Mouse (Mus musculus) embryonic stem cell, embryonic (primary cell): ENCODE results near the gene Wnt8b.
"Not testable (repeated sequence)": the region's sequence is repeated elsewhere in the genome, so short reads cannot be mapped to it uniquely, and the experiment has no call there.

Experiments used
- CTCF ChIA-PET, 4 experiments: fragments of 300-600 bp in 2 of 4; fragments of 350-600 bp in 2 of 4; sonication (Branson Sonifier 250); formaldehyde crosslinking; loops; one replicate each; lab custom pipeline; 2022; ENCODE audit warnings: inconsistent platforms in 2 of 4; lab: Charles Lee
- POLR2A ChIA-PET, 4 experiments: fragments of 300-600 bp in 2 of 4; fragments of 350-600 bp in 2 of 4; sonication (Branson Sonifier 250); formaldehyde crosslinking; loops; one replicate each; lab custom pipeline; 2022; ENCODE audit warnings: antibody characterized with exemption in 4 of 4, inconsistent platforms in 1 of 4; lab: Charles Lee

Wnt8b gene

DNA sequence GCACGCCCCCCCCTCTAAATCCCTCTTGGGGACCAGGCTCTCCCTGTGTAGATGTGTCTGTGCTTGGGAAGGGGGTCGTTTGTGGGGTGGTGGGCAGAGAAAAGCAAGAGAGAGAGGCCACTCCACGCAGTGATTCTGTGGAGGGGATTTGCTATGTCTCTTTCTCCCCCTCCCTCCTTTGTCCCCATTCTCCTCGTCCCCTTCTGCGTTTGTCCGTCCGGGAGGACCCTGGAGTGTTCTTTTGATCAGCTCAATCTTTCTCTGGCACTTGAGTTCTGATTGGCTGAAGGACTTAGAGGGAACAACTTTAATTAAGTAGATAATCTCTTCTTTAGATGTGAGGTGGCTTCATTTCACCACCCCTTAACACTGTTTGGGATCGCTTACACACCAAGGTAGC lies at the start of gene Wnt8b:
Gene Wnt8b (plus strand): TSS at position 345 of the 400 bp plus-strand sequence.
- POLR2A ChIA-PET: no interaction called here
- CTCF ChIA-PET: interaction anchor here in 2 of 4 experiments (0.5 to 1.7 kb wide), 3 partner anchors 60 to 202 kb away, joined by 3 to 4 read pairs (median 3); no protein-coding TSS in a partner anchor

DNA sequence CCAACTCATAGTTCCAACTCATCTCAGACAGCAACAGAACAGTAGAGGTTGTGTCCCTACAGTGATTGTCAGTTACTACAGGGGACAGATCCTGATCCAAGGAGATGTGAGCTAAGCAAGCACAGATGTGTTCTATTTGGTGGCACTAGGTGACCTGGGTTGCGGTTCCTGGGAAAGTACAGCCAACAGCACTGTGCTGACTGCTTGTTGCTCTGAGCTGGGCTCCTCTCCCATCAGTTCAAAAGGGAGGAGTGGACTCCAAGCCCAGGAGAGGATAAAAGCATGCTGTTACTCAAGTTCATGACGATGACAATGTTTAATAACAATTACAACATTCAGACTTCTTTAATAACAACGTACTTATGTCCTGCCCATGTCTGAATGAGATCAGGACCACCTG lies 47.5 kb upstream of the Wnt8b start:
- CTCF ChIA-PET: interaction anchor here in 1 of 4 experiments (0.5 kb wide), 1 partner anchor 80 kb away, joined by 11 read pairs; no protein-coding TSS in a partner anchor
- POLR2A ChIA-PET: interaction anchor here in 1 of 4 experiments (0.5 kb wide), 1 partner anchor 74 kb away, joined by 3 read pairs; no protein-coding TSS in a partner anchor

DNA sequence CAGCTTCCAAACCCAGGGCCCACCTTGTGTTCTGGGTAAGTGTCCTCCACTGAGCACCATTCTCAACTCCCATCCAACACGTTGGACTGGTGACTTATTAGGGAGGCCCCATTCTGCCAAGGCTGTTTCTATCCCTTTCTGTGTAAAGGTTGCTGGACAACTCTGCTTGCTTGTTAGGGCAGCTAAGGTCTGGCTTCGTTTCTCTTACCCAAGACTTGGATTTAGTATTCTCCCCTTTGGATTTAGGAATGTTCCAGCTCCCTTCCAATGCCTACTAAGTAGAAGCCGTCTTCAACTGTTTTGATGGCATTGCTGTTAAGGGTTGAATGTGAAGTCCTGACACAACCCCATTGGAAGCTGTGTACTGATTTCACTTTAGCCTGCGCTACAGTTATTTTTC lies 45.3 kb upstream of the Wnt8b start:
- CTCF ChIA-PET: no interaction called here
- POLR2A ChIA-PET: no interaction called here

DNA sequence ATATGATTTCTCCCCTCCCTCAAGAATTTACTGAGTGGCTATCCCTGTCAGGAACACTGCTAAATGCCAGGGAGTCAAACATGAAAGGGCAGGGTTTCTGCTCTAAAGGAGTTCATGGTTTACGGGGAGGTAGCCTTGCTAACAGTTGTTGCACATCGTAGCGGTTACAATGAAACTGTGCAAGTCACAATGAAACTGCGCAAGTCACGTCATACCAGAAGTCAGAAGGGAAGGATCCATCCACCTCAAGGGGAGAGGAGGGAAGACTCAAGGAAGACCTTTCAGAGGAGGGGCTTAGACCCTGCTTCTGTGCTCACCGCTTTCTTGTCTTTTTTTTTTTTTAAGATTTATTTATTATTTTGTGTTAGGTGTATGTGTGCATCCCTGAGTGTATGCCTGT lies 38.4 kb upstream of the Wnt8b start:
- ChIA-PET POLR2A (no interaction called here), CTCF (no interaction called here)

DNA sequence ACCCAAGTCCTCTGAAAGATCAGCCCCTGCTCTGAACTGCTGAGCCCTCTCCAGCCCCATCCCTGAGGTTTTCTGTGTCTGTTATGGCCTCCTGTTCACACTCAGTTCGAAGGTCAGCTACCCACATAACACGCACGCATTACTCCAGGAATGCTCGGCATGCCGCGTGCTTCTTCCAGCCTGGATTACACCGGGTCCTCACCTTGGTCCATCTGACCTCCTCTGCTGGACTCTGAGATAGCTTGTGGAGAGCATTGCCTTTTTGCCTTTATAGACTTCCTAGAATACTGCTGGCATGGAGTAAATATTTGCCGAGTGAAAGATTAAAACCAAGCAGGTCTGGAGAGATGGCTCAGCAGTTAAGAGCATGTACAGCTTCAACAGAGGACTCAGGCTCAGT lies 37.9 kb upstream of the Wnt8b start:
- ChIA-PET POLR2A (no interaction called here), CTCF (no interaction called here)

DNA sequence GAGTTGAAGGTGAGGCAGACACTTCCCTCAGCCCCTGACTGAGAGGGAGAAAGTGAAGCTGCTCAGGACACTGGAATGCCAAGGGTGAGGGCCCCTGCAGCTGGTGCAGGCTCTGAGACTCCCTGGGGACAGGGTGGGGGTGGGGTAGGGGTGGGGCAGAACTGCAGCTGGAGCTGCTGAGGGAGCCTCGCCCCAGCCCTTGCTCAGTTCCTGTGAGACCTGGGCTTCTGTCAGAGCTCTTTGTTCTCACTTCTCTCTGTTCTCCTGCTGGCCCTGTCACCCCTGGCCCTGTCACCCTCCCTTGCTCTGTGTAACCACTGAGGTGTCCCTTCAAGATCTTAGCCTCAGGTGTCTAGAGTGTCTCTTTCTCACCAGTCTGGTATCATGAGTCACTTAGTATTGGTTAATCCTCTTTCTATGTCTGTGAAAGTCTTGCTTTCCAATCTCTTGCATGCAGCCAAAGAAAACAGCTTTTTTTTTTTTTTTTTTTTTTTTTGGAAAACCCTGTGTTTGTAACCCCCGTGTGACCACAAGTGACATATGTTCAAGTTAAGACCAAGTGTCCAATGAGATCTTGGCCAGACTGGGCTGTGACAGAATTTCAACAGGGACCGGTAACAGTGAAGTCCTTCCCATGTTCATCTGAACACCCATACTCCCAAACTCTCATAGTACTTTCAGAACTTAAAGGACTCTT lies 35.8 kb upstream of the Wnt8b start:
- ChIA-PET POLR2A (no interaction called here), CTCF (interaction anchor here in 2 of 4 experiments (0.6 to 1.5 kb wide), 5 partner anchors 19 to 258 kb away, joined by 3 to 6 read pairs (median 3); no protein-coding TSS in a partner anchor)

DNA sequence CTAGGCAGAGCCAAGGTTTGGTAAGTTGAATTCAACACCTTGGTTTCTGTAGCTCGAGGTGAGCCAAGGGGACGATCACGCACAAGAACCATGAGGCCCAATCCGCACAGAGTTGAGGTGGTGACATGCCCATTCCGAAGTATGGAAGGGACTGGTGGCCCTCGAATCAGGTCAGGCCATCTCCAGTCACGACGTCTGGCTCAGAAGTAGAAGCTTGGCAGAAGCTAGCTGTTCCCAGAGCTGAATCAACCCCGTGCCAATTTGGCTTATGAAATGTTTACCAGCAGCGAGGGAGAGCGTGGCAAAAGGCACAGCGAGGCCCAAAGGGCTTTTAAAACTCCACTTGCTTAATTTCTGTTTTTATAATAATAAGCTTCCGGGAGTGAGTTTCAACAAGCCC lies 34.6 kb upstream of the Wnt8b start:
- POLR2A ChIA-PET: interaction anchor here in 1 of 4 experiments (1.0 kb wide), 1 partner anchor 70 kb away, joined by 3 read pairs; no protein-coding TSS in a partner anchor

DNA sequence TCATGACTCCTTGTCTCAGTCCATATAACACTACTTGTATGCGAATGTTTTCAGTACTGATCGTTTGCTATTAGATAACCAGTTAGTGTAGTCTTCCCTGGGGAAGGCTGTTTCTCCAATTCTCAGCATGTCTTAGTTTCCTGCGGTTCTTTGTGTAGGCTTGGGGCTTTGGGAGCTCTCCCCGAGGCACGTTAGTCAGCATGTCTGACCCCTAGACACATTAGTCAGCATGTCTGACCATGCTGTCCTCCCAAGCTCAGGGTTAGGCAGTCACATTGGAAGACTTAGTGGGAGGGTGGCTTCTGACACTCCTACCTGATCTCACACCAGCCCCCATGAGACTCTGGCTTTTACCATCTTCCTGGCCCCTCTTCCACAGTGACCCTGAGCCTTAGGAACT lies 32.8 kb upstream of the Wnt8b start:
- ChIA-PET POLR2A (interaction anchor here in 1 of 4 experiments (0.9 kb wide), 1 partner anchor 24 kb away, joined by 3 read pairs; no protein-coding TSS in a partner anchor), CTCF (no interaction called here)

More for the DNA sequence above, 34.6 kb upstream of the Wnt8b start:
- CTCF ChIA-PET: no interaction called here

DNA sequence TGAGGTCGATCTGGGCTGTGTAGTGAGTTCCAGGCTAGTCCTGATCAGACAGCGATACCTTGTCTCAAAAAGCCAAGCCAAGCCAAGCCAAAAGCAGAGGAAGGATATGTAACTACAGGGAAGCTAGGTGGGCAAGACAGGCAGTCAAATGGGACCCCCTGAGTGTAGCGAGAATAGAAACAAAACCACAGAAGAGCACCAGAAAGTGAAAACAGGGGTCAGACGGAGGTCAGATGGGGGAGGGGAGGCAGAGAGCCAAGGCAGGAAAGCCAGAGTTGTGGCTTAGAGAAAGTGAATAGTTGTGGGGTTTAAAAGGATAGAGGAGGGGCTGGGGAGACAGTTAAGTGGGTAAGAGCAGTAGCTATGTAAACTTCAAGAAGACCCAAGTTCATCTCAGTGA lies 31.8 kb upstream of the Wnt8b start:
- CTCF ChIA-PET: no interaction called here
- POLR2A ChIA-PET: no interaction called here

DNA sequence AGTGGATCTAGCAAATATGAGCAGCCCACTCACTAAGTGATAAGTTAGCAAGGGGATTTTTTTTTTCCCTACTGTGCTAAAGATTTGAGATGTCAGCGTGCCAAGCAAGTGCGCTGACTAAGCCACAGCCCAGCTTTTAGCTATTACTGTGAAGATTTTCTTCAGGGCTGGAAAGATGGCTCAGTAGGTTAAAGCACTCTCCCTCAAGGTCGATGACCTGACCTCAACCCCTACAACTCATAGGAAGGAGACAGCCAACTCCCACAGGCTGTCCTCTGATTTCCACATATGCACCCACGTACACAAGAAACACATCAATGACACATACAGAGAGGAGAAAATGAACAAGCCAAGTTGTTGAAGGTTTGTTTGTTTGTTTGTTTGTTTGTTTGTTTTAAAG lies 31.1 kb upstream of the Wnt8b start:
- POLR2A ChIA-PET: no interaction called here
- CTCF ChIA-PET: interaction anchor here in 1 of 4 experiments (0.5 kb wide), 1 partner anchor 101 kb away, joined by 3 read pairs; the partner anchor contains the start of gene Hif1an

DNA sequence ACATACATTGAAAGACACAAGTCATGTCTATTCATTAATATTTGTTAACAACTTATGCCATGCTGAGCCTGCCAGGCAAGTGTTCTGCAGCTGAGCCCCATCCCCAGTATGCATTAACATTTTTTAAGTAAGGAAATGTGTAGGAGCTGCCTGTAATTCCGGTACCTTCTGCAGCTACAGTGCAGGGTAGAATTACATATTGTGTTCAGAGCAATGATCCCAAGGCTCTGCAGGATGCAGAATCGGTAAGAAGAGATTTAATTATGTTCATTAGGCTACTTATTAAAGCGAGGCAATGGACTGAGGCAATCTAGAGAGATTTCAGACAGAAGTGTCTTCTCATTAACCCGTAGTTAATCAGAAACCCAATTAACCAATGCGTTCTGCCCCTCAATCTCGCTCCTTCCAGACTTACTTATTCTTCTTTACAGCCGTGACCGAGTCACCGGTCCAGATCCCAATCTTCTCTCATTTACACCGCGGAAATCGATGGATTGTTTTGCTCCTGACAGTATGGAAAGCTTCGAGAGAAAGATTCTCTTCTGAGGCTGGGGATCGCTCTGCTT lies 27.2 kb upstream of the Wnt8b start:
- POLR2A ChIA-PET: interaction anchor here in 1 of 4 experiments (0.6 kb wide), 1 partner anchor 35 kb away, joined by 5 read pairs; no protein-coding TSS in a partner anchor
- CTCF ChIA-PET: not testable (repeated sequence)

DNA sequence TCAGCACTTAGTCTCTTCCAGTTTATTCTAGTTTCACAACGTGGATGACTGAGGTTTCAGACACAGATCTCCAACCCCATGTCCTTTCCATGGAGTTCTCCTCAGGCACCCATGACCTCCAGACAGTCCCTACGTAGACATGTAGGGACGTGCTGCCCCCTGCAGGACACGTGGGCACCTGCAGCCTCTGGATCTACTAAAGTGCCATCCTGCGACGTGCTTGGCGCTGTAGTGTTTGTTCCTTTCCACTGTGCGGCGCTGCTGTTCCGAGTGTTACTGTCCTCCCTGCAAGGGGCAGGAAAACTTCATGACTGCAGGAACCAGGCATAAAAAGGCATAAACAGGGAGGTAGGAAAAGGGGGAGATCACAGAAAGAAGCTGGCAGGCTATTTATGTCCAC lies 19.1 kb upstream of the Wnt8b start:
- ChIA-PET POLR2A (no interaction called here), CTCF (interaction anchor here (0.6 to 1.1 kb wide), 9 partner anchors 13 to 421 kb away, joined by 3 to 4 read pairs (median 3); no protein-coding TSS in a partner anchor)

DNA sequence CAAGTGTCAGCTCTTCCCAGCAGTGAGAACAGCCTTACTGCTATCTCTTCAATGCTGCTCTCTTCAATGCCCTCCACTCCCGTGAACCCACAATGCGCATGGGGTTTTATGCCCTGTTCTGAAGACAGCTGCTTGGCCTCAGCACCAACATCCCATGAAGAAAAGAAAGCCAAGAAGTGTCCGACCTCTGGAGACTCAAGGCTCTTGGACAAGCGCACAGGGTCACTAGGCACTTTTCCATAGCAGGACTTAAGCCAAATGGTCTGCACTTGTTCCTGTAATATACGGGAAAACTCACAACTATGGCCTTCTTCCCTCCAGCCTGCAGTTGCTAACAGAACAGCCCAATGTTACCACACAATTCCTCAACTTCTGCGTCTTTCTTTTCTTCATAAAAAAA lies 18.0 kb upstream of the Wnt8b start:
- POLR2A ChIA-PET: no interaction called here
- CTCF ChIA-PET: interaction anchor here in 3 of 4 experiments (1.0 to 1.9 kb wide), 6 partner anchors 11 to 420 kb away, joined by 3 to 19 read pairs (median 3); no protein-coding TSS in a partner anchor

DNA sequence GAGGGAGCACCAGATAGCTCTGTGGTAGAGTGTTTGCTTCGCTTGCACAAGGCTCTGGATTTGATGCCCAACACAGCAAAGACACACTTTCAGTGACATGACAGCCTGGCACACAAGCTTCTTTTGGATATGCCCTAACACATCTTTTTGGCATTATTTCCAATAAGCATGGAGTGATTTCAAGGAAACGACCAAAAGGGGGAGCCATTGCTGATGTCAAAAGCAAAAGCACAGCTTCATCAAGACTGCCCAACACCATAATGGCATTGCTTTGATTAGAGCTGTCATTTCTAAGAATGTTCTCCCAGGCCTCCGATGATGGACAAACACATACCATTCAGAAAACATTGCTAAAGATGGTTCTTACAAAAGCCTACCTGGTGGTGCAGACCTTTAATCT lies 16.7 kb upstream of the Wnt8b start:
- CTCF ChIA-PET: interaction anchor here (0.6 to 2.0 kb wide), 24 partner anchors 10 to 419 kb away, joined by 3 to 19 read pairs (median 3); partner anchors contain the start of gene Hif1an (in 1 of the 4)

DNA sequence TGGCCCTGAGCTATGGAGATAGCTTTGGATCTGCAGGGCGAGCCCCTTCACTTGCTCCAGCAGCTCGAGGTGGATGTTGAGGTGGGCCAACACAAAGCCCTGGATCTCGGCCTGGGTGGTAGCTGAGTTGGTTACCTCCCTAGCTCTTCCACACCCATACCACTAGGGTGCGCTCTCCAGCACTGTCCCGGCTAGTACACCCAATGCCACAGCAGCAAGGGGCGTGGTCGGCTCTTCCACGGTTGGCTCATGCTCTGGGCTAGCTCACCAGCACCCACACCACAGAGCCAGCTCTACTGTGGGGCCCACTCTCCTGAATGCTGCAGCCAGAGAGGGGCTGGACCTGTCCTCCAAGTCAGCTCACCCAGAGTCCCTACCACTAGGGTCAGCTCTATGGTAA lies 6.0 kb upstream of the Wnt8b start:
- ChIA-PET CTCF (interaction anchor here (0.5 to 3.2 kb wide), 65 partner anchors 9 to 1807 kb away, joined by 3 to 24 read pairs (median 4); partner anchors contain the start of genes Hif1an (in 3 of the 4), Ndufb8 (in 1 of the 4), Scd1 (in 1 of the 4) and Sec31b (in 1 of the 4)), POLR2A (interaction anchor here (0.5 to 1.6 kb wide), 19 partner anchors 9 to 825 kb away, joined by 3 to 7 read pairs (median 3); partner anchors contain the start of gene Hif1an (in 2 of the 4))

More for the DNA sequence above, 16.7 kb upstream of the Wnt8b start:
- POLR2A ChIA-PET: interaction anchor here in 1 of 4 experiments (1.0 kb wide), 1 partner anchor 67 kb away, joined by 3 read pairs; no protein-coding TSS in a partner anchor

DNA sequence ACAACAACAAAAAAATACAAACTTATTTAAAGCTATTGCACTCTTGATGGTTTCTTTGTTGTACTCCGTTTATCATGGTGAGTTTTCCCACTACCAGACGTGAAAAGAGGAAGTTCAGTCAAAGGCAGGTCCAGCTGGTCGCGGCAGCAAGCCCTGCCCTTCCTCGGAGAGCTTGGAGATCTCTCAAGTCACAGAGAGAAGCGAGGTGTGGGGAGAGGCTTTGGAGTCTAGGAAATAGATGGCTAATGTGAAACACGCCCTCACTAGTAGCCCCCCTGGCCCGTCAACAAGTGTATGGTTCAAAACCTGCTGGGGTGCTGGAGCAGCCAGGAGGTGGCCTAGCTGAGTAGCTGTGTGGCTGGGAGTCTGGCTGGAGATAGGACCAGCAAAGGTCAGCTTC lies 3.2 kb downstream of the Wnt8b start:
- CTCF ChIA-PET: interaction anchor here in 2 of 4 experiments (0.5 to 1.2 kb wide), 3 partner anchors 9 to 940 kb away, joined by 3 read pairs; no protein-coding TSS in a partner anchor
- POLR2A ChIA-PET: interaction anchor here in 2 of 4 experiments (0.5 to 0.7 kb wide), 3 partner anchors 8 to 9 kb away, joined by 3 to 5 read pairs (median 3); no protein-coding TSS in a partner anchor

DNA sequence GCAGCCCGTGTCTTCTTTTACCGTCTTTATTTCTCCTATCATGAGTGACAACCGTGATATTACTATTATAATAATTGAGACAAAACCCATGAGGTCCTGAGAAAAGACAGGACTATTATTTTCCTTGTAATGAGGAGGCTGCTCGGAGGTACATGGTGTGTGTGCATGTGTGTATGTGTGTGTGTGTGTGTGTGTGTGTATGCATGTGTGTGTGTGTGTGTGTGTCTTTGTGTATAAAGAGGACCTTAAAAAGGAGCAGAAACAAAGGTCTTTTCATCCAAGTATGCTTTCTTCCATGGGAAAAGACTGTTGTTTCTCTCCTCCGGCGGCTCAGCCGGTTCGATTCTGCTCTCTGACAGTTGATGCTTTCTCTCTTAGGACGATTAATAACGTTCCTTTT lies 3.7 kb downstream of the Wnt8b start:
- ChIA-PET CTCF (interaction anchor here in 1 of 4 experiments (0.6 to 1.2 kb wide), 2 partner anchors 10 to 939 kb away, joined by 3 read pairs; no protein-coding TSS in a partner anchor), POLR2A (interaction anchor here in 2 of 4 experiments (0.6 to 0.7 kb wide), 2 partner anchors 10 kb away, joined by 3 read pairs; no protein-coding TSS in a partner anchor)

DNA sequence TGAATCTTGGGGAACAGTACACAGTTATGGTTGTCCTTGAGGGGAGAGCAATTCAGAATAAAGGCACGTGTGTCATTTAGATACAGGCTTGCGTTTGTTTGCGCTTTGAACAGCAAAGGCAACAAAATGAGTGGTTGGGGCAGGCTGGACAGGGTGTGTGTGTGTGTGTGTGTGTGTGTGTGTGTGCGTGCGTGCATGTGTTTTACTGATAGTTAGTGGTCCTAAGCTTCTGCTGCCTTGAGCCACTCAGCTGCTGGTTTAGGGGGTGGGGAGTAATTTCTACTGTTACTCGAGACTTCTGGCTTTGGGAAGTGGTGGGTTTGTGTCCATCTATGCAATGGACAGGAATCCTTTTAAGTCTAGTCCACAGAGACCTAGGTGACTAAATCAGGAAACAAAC lies 5.7 kb downstream of the Wnt8b start:
- CTCF ChIA-PET: interaction anchor here in 3 of 4 experiments (0.6 to 2.9 kb wide), 5 partner anchors 12 to 161 kb away, joined by 4 to 11 read pairs (median 8); no protein-coding TSS in a partner anchor
- POLR2A ChIA-PET: interaction anchor here in 1 of 4 experiments (0.7 kb wide), 1 partner anchor 16 kb away, joined by 3 read pairs; no protein-coding TSS in a partner anchor
